Mouse (Mus musculus) mammary gland, adult 2 months (tissue): ENCODE data around the gene Olfr303. TPM values are rescaled to one million over a fixed set of nuclear protein-coding genes. Genes with fewer than 3 reads are reported as not detected.

ENCODE experiments used
- polyA plus RNA-seq: library from polyadenylated mRNA; depleted of rRNA; stranded (reverse); fragments of >200 nt; gene quantifications from 2 replicates; pipeline ENCODE4 v1.2.3, GENCODE M21; 2012; ENCODE audit warnings: low replicate concordance; rRNA removed

The Olfr303 gene
- not detected in 2 replicates for polyA plus RNA-seq

DNA sequence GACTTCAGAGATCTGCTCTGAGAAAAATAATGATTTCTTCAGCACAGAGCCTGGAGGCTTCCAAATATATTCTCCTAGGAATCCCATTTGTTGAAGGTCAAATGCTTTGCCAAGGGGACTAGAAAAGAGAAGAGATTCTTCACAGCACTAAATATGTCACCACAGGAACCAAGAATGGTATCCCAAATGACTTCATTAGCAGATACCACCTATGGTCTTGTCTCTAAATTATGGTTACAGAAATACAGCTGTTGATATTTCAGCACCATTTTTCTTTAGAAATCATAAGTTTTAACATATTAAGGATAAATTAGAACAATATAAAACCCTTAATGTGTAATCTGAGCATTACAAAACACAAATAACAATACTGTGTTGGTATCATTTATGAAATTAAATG is at the start of gene Olfr303:
Gene Olfr303, minus strand, starts transcription at position 101 of the 400 bp plus-strand sequence.

DNA sequence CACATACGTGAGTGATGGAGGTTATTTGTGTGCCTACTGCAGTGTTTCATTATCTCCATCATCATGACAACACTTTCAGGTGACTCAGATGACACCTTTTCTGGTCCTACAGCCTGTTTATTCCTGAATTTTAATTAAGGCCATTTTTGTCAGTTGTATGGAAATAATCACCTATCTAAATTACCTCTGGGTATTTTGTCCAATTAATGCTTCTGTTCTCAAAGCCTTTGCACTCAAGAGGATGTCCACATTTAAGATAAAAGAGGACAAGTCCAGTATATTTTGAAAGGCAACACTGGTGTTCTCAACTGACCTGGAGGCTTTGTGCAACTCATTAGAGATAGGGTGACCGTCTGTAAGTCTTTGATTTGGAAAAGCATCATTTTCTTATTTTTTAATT is 6.0 kb upstream of the Olfr303 start, which contains the start of gene Olfr301:
Gene Olfr301, plus strand, starts transcription at position 301 of the 400 bp plus-strand sequence.

DNA sequence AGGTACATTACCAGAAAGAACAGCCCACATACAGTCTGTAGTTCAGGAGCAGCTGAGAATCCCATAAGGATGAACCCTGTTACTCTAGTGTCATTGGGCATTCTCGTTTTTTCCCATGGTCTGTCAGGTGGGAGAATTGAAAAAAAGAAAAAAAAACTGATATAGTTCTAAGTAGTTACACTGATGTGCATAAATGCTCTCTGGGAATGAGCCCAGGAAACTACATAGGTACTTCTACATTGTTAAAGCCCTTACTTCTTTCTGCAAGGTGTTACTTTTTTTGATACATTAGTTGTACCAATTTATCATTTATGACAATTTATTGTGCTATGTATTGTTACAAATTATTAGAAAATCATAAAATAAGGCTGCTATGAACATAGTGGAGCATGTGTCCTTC is 11.0 kb downstream of the Olfr303 start, which contains the start of gene Olfr304:
Gene Olfr304, minus strand, starts transcription at position 101 of the 400 bp plus-strand sequence.

DNA sequence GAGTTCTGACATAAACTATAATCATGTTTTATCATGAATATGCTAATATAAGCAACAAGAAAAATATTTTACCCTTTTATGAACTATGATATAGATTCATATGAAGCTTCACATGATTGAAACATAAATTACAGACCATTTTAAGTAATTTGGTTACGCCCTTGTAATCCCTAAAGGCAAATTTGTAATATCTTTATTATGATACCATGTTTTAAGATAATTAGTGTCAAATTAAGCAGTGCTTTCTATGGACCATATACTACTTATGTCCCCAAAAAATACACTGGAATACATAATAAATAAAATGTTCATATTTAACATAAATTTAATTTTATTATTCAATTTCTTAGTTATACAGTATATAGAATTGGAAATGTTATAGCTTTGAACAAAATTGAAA is 30.8 kb downstream of the Olfr303 start, which contains the start of gene Olfr305:
Gene Olfr305, minus strand, starts transcription at position 101 of the 400 bp plus-strand sequence.

Other genes starting within 250 kb of the Olfr303 start
- gene Vmn2r75, start 226.0 kb downstream of the Olfr303 start, polyA plus RNA-seq = not detected in 2 replicates
- gene Vmn2r76, start 151.5 kb downstream of the Olfr303 start, polyA plus RNA-seq = not detected in 2 replicates
- gene Olfr310, start 120.6 kb downstream of the Olfr303 start, polyA plus RNA-seq = not detected in 2 replicates
- not detected in 2 replicates for gene Olfr309, start 84.1 kb downstream of the Olfr303 start, polyA plus RNA-seq
- gene Olfr308, start 72.2 kb downstream of the Olfr303 start, polyA plus RNA-seq = not detected in 2 replicates
- gene Olfr307, start 60.2 kb downstream of the Olfr303 start, polyA plus RNA-seq = not detected in 2 replicates
- gene Olfr305, start 30.9 kb downstream of the Olfr303 start, polyA plus RNA-seq = not detected in 2 replicates
- not detected in 2 replicates for gene Olfr304, start 11.1 kb downstream of the Olfr303 start, polyA plus RNA-seq
- not detected in 2 replicates for gene Olfr301, start 6.1 kb upstream of the Olfr303 start, polyA plus RNA-seq
- gene Olfr299, start 62.1 kb upstream of the Olfr303 start, polyA plus RNA-seq = not detected in 2 replicates
- not detected in 2 replicates for gene Olfr298, start 94.7 kb upstream of the Olfr303 start, polyA plus RNA-seq
- not detected in 2 replicates for gene Olfr297, start 122.2 kb upstream of the Olfr303 start, polyA plus RNA-seq
- gene Olfr295, start 186.1 kb upstream of the Olfr303 start, polyA plus RNA-seq = not detected in 2 replicates
- gene Olfr294, start 218.9 kb upstream of the Olfr303 start, polyA plus RNA-seq = not detected in 2 replicates